Mouse (Mus musculus) kidney, adult 11 months (tissue): ENCODE data around the gene Babam2.
"Not testable (repeated sequence)": the region's sequence is repeated elsewhere in the genome, so short reads cannot be mapped to it uniquely, and the experiment has no call there.

Experiments
- DNase-seq: peaks from one replicate; pipeline ENCODE4 v3.0.0; 2022

Babam2 gene

DNA sequence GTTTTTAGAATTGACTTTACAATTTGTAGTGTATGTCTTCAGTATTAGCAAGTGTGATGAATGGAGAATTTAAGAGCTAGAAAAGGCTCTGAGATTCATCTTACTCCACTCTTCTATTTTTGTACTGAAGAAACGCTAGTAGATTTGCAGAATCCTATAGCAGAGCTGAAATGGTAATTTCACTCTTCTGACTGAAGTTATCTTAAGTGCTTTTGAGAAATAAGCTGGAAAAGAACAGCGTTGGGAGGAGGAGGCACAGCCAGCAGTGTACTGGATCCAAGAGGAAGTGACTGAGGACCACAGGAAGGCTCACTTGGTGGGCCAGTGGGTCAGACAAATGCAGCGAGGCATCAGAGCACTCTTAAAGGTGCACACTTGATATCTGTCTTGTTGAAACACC, 90.1 kb downstream of the Babam2 start:
- DNase-seq = no peak

DNA sequence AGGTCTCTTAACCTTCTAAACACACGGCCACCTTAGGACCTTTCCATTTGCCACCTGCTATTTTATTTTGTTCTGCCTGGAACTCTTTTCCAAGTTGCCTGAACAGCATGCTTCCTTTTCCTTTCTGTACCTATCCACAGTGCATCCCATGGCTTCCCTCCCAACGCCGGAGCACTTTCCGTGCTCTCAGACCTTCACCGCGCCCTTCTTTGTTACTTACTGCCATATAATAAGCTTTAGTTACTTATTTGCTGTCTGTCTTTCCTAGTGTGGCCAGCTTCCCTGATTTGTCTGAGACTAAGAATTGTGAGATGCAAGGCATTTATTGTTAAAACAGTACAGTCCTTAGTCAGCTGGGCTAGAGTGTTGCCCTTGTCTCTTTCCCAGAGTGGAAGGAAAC, 94.9 kb downstream of the Babam2 start:
- DNase-seq = no peak

DNA sequence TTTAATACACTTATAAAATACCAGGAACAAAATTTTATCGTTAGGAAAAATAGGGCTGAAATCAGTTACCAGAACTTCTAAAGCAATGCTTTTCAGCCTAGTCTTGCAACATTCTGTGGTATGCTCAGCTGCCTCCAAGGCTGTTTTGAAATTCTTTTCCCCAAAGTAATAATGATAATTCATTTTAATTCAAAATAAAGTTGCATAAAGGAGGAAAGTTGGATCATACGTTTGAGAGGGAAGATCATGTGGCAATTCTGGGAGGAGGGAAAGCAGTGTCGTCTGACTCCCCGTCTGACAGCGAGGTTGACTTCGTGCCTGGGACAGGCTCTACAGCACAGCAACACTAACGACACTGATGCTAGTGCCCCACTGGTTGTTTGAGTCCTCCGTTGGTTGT, 95.4 kb downstream of the Babam2 start:
- no peak for DNase-seq

DNA sequence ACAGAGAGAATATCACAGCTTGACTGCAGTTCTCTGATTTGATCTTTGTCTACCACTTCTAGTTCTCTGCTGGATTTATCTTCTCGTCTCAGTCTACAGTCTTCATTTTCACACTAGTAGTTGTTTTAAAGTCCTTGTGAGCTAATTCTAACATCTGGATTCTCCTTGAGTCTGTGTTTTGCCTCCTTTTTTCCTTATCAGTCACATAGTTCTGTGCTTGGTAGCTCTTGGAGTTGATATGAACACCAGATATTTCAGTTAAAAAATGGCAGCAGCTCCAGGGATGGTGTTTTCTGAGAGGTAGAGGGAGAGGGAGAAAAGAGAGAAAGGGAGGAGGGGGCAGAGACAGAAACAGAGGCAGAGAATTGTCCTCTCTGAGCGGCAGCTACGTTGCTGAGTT, 97.9 kb downstream of the Babam2 start:
- no peak for DNase-seq

DNA sequence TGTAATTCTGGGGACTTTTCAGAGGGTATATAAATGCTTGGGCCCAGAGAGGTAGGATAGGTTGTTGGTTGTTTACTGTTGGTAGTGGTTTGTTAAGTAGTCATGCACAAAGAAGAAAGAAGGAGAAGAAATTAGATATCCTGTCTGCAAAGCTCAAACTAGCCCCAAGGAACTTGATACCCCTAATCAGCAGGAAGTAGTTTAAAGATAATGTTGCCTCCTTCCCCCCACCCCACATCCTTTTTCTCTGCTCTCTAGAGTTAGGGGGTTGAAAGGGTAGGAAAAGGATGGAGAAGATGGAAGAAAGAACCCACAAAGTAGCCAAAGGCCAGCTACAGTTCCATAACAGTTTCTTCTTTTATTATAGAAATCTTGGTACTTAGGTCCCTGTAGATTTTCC, 99.5 kb downstream of the Babam2 start:
- DNase-seq = no peak

DNA sequence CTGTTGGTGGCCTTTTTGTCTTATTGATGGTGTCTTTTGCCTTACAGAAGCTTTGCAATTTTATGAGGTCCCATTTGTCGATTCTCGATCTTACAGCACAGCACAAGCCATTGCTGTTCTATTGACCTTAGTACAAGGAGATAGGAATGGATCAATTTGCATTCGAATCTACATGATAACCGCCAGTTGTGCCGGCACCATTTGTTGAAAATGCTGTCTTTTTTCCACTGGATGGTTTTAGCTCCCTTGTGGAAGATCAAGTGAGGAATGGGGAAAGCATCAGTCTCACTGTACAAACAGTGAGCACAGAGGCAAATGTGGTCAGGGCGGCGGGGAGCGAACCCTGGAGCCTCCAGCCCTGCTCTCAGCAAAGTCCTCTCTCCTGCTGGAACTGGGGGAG, 106.7 kb downstream of the Babam2 start:
- DNase-seq = not testable (repeated sequence)

DNA sequence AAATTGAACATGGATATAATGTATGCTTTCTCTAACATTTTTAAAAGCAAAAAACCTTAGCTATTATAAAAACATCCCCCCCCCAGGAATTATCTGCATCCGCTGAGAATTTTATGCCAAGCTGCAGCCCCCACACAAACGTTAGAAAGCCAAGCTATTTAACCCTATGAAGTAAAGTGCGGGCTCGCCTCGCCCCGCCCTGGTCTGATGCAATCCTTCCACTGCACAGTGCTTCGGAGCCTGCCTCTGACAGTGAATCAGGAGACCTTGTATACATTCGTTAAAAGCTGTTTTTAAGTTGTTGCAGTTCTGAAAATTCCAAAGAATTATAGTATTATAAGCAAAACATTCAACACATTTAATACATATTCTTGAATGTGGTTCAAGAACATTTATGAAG, 107.3 kb downstream of the Babam2 start:
- DNase-seq = no peak

DNA sequence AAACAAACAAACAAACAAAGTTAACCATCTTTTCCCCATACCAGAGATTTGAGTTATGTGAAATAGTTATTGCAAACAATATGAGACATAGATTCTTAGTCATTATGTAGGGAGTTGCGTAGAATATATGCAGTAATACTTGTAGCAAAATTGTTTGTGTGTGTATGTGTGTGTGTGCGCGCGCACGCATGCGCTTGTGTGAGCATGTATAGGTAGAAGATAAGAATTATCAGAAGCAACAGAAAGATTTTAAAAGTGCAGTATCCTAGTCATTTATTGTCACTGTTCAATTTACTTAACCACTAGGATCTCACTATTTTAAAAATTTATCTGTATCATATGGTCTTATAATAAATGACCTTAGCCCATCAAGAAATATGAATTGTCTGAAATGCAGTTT, 109.8 kb downstream of the Babam2 start:
- no peak for DNase-seq

DNA sequence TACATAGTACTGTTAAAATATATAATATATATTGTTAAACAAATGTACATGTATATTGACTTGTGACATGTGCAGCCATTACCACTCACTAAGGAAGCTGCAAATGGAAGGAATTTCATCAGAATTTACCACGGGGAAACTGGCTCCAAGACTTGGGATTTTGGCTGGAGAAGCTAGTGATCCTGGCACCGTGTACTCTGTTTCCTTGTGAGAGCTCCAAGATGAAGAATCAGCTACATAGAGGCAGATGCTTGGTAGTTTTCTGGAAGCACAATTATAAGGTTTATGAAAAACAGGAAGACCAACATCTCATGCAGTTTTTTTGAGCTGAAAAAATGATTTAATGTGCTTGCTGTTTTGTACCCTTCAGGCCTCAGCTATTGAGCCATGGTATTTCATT, 110.8 kb downstream of the Babam2 start:
- no peak for DNase-seq

DNA sequence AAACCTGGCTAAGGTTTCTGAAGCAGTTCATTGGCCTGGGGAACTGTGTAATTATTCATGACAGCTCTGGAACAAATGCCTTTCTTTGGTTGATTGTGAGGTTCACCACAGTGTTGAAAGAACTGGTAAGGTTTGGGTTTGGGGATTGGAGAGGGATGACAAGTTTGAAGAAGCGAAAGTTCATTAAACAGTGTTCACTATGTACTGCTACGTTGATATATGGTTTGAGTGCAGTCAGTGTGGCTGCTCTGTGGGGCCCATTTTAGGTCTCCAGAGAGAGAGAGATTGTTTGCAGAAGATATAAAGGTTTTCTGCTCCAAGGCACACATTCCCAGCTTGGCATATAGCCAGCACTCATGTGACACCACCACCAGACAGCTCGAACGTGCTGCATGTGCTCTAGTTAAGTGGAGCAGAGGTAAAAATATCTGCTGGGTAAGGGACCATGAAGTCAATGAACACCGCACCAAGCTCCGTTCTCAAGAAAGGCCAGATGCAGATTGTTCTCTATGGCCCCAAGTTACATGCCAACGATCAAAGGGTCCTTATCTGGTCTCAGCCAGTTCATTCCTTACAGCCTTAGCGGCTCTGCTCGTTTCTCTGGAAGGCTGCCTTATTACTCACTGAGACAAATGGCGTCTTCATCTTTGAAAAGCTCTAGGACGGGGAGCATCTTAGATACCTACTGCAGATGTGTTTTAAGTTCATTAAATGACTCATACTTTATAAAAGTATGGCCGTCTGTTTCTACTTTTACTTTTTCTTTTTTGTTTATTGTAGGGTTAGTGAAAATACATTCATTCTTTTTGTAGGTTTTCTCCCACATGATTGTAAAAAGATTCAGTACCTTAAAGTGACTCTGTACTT, 113.5 kb downstream of the Babam2 start:
- DNase-seq = peak; percentile 90

DNA sequence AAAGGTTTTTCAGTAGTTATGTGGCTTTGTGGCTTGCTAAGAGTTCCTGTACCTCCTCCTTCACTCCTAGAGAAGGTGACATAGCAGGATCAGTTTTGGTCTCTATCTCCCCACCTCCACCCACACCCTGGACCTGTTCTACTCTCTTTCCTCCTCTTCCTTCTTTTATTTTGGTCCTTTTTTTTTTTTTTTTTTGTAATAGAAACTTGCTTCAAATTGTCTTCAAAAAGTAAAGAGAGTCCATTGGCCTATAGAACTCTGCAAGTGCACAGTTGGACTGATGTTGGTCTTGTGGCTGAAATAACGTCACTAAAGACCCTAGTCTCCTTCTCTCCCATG, 114.1 kb downstream of the Babam2 start:
- DNase-seq = no peak

DNA sequence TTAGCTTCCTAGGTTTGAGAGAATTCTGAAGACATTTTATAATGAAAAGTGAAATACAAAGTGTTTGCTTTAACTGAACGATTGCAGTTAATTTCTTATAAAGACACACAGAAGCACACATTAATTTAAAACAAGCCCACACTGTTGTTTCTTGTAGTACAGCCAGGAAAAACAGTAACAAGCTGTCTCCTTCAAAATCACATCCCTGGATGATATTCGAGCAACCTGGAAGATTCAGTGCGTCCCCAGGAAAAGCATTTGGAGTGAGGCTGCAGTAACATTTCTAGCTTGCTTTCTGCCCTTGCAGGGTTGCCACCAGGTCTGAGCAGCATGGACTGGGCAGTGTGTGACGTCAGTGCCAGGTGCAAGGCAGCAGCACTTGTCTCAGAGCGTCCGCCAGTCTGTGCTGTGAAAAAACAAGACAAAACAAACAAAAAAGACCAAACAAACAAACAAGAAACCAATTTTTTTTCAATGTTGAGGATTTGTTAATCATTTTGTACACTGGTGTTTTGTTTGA, 115.7 kb downstream of the Babam2 start:
- DNase-seq = no peak

DNA sequence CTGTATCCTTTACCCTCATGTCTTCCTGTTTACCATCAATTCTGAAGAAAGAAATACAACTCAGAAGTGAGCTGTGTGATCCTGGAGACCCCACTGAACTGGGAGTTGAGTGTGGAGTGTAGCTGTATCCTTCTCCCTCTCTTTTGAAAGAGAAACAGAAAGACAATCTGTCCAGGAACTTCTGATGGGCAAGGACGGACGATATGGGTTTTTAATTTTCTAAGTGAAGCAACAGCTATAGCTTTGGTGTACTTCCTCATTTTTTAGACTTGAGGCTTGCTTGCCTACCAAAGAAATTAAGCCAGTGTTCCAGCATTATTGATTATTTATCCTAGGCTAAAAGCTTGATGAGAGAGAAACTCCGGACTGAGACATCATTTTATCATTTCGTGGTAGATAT, 116.6 kb downstream of the Babam2 start:
- no peak for DNase-seq

DNA sequence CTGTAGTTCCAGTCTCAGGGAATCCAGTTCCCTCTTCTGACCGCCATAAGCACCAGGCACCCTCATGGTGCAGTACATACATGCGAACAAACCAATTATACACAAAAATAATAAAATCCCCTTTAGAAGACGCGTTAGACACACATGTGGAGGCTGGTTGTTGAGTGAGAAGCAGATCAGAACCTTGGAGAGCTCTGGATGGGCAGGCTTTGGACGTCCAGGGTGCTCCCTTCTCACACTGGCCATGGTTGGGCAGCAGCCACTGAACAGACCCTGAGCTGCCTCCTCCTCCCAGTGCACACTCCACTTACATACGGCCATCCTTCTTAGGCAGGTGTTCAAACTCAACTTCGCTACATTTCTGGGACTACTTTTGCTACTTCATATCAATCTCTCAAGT, 117.6 kb downstream of the Babam2 start:
- no peak for DNase-seq

DNA sequence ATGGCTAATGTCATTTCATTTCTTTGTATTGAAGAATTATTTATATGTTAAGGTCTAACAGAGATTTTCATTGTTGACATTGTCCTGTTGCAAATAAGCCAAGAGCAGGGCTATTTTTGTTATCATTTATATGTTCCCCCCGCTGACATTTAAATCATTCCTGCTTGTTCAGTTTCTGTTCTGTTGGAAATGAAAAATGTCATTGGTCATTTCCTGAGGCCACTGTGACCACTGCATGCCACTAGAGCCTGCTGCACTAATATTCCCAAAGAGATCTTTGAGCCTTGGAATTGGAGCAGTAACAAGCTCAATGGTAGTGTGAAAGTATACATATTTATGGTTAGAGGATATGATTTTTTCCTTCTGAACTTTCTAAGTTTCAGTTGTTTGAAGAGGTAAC, 118.6 kb downstream of the Babam2 start:
- no peak for DNase-seq

DNA sequence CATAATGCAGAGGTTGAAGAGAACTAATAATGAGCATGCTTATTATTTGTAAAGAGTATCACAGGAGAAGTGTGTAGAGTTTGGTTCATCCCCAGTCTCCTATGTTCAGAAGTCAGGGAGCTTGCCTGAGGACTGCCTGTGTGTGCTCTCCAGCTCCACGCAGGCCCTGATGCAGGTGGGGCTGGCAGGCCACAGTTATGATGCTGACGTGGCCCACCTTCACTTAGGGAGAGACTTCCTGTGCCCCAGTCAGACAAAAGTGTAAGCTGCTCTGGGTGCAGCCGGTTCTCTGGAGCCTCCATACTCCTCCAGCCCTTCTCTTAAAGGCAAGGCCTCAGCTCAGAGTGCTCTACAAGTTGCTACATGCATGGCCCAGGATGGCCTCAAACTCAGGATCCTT, 123.3 kb downstream of the Babam2 start:
- no peak for DNase-seq

DNA sequence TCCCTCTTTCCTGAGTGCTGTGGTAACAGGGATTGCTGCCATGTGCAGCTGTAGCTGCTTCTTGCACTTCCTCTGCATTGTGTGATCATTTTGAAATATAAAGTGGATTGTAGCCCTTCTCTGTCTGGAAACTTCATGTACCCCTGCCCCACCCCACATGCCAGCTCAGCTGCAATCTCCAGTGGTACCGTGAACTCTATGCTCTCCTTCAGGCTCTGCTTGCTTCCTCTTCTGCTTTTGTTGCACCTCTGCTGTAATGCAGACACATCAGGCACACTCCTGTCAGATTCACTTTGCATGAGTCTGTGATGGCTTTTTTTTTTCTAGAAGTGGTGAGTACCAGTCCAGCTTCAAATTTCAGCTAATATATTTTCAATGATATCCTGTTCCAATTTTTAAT, 123.7 kb downstream of the Babam2 start:
- DNase-seq = no peak

DNA sequence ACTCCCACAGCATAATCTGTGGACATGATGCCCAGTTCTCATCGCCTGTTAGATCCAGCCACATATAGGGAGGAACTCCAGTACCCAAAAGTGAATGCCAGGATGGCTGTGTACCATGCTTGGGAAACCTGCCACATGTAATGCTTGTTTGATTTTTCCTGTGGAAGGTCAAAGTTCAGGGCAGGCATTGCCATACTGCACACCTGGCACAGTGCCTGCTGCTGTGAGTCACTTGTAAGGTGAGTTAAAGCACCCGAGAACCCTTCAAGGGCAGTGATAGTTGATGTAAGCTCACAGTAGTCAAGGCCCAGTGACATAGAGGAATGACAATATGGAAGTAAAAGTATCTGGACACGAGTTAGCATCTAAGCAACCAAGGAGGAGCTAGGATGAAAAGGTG, 126.2 kb downstream of the Babam2 start:
- DNase-seq = no peak

DNA sequence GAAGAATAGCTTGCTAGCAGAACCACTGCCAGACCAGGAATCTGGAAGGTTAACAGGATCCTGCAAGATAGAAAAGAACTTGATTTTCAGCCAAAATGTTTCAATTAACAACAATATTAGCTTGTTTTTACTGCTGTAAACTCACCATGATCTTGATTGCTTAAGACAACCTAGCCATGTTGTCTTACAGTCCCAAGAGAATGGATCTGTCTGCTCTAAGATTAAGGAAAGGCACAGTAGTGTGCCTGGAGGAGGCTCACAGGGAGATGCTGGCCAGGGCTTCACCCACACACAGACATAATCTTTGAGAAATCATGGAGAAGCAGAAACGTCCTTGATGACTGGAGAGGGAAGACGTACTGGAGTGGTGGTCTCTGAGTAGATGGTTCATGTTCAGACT, 126.6 kb downstream of the Babam2 start:
- no peak for DNase-seq

DNA sequence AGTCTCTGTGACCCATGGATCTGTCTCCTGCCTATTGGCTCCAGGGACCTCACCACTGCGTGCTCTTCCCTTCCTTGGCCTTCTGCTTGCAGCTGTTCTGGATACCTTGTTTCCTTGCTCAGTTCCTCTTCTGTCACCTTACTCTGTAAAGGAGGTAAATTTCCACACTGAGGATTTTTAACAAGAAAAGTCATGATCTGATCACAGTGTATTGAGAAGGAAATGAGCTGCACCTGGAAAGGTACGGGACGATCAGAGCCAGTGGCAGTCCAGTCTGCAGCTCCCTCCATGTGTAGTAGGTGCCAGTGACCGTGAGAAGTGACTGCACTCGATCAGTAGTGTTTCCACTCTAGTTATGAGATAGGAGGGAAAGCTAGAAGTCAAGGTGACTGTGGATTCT, 129.8 kb downstream of the Babam2 start:
- DNase-seq = no peak

DNA sequence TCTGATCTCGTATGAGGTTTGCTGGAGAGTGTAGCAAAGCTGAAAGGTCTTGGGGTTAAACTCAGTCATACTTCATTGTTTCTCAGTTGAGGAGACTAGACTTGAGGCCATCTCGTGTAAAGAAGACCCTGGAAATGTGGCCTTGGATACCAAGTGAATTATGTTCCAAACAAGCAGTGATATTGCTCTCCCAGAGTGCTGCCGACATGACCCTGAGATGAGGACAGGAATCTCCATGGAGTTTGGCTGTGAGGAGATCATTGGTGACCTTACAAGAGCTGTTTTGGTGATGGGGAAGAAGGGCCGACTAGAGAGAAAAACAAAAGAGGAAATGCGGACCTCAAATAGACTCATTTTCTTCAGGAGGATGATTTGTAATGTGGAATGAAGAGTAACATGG, 130.4 kb downstream of the Babam2 start:
- no peak for DNase-seq

DNA sequence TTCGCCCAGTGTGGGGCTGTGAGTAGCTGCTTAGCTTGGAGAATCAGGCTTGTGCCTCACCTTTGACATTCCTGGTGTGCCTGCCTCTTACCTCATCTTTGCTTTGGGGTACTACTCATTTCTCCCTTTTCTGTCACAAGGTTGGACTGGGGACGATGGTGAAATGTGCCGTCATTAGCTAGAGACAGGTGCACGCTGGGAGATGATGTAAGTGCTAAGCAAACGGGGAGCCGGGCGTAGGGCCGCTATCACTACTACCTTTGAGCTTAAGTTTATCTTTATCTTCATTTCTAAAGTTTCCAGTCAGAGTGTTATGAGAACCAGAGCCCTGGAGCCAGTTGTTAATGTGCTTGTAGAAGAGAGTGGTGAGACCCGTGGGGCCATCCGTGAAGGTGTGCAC, 131.3 kb downstream of the Babam2 start:
- no peak for DNase-seq

DNA sequence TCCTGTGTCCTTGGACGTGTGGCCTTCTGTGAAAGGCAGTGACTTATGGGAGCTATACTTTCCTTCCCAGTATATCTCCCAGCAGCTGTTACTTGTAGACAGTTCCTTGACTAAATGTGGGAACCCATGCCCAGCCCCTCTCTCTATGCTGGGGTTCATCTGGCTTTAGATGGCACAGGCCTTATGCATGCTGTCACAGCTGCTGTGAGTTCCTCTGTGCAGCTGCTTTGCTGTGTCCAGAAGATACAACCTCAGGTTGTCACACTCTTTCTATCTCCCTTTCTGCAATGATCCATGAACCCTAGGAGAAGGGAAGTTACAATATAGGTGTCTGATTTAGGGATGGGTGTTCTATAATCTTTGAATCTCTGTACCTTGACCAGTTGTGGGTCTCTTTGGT, 132.1 kb downstream of the Babam2 start:
- no peak for DNase-seq

DNA sequence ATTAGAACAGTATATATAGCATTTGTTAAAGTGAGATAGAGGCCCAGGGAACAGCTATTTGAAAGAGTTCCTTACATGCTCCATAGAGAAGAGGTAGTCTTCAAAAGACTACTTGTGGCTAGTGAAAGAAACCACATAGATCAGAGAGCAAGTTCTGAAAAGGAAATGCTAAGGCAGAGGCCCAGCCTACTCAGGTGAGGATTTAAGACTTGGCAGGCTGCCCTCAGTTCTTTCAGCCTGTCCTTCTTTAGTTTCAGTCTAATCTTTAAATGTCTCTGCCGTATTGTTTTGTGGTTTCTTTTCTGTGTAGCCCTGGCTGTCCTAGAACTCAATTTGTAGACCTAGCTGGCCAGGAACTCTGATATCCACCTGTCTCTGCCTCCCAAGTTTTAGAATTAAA, 134.1 kb downstream of the Babam2 start:
- DNase-seq = no peak

DNA sequence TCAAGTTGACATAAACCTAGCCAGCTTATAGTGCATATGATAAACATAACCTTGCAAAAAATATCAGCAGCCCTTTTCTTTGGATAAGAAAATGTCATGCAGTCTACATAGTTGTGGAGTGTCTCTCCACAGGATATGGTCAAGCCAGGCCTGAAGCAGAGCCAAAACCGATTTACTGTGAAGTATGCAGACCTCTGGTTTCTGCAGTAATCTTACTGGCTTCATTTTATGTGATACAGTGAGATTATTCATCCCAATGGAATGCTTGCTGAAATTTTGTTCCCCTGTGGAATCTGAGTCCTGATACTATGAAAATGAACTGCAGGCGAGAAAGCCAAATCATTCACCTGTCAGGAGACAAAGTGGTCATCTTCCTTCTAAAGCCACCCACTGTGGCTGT, 138.2 kb downstream of the Babam2 start:
- DNase-seq = no peak
